Mouse (Mus musculus): ENCODE measurements around the gene Rnf212.

- no peak for TF ChIP-seq TAL1 (IDR thresholded peaks at IDR 0.05; ENCODE audit: low read length)
- no peak for TF ChIP-seq GATA1 (IDR thresholded peaks at IDR 0.05; ENCODE audit: low read length)
Measured at GRCm38 (mm10) chr5:108718051-108718450, 56.7 kb downstream of the Rnf212 start.

All from erythroblast, embryonic 14.5 days (primary cell).